Mouse (Mus musculus): ENCODE measurements around the gene C1s1.

DNA sequence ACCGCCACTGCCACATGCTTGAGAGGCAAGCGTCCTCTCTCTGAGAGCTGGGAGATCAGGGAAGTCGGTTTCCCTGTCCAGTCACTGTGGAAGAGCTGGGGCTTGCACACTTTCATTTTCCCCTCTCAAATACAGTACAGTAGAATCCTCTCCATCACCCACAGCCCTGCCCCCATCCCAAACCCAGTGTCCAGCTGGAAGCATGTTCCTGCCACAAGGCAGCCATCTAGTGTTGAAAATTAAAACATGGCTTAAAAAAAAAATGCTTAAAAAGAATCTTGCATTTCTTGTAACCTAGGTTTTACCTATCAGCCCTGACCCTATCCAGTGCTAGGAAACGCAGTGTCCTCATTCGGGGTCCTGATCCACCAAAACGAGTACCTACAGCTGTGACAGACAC is 2.3 kb upstream of the C1s1 start:
- TF ChIP-seq CTCF (IDR thresholded peaks at IDR 0.05; ENCODE audit: low read depth) (peak; percentile 26; the same call in 1 of the 2 replicates), EP300 (IDR thresholded peaks at IDR 0.05; ENCODE audit: low read depth) (no peak)
